Mouse (Mus musculus): ENCODE data around the gene Gapdh. TPM values are rescaled to one million over a fixed set of nuclear protein-coding genes. Genes with fewer than 3 reads are reported as not detected.

The Gapdh gene
- total RNA-seq, 2 experiments from 2014 or later = 1,844 to 1,863 TPM

Small RNA genes lying within 50 kb of the gene (microRNA-seq; reads per million reads assigned to microRNA genes)
- not detected for gene Mir3098

Other genes with a start within 250 kb of the Gapdh start
- 100 to 1,000 TPM; 824 to 887 TPM for gene Ptms, start 246.4 kb downstream of the Gapdh start, total RNA-seq (2021)
- gene Mlf2, start 235.1 kb downstream of the Gapdh start, total RNA-seq (2021) = 100 to 1,000 TPM; 271 to 288 TPM
- gene Cops7a, start 200.9 kb downstream of the Gapdh start, total RNA-seq (2021) = 100 to 1,000 TPM; 122 to 129 TPM
- gene Pianp, start 169.8 kb downstream of the Gapdh start, total RNA-seq (2021) = 1 to 10 TPM; 3.8 to 5.6 TPM
- 10 to 100 TPM; 43.3 to 52.6 TPM for gene Zfp384, start 157.3 kb downstream of the Gapdh start, total RNA-seq (2021)
- 10 to 100 TPM; 72.5 to 83.1 TPM for gene Ing4, start 126.7 kb downstream of the Gapdh start, total RNA-seq (2021)
- gene Acrbp, start 116.8 kb downstream of the Gapdh start, total RNA-seq (2021) = 1 to 10 TPM; 4.6 to 7.5 TPM
- 1 to 10 TPM in 1 of 2 experiments, under 1 TPM in 1; 0.90 to 1.4 TPM for gene Lpar5, start 98.5 kb downstream of the Gapdh start, total RNA-seq (2021)
- gene Chd4, start 70.5 kb downstream of the Gapdh start, total RNA-seq (2021) = 100 to 1,000 TPM; 156 to 198 TPM
- gene Nop2, start 34.6 kb downstream of the Gapdh start, total RNA-seq (2021) = 10 to 100 TPM; 36.7 to 42.2 TPM
- gene Iffo1, start 21.2 kb downstream of the Gapdh start, total RNA-seq (2021) = 10 to 100 TPM; 16.7 to 30.1 TPM
- gene Ncapd2, start 25.2 kb upstream of the Gapdh start, total RNA-seq (2021) = 10 to 100 TPM; 46.9 to 62.7 TPM
- gene Mrpl51, start 25.3 kb upstream of the Gapdh start, total RNA-seq (2021) = 100 to 1,000 TPM; 250 to 274 TPM
- 10 to 100 TPM; 16.4 to 32.8 TPM for gene Vamp1, start 49.1 kb upstream of the Gapdh start, total RNA-seq (2021)
- 10 to 100 TPM; 13.0 to 13.4 TPM for gene Tapbpl, start 65.4 kb upstream of the Gapdh start, total RNA-seq (2021)
- gene Cd27, start 70.5 kb upstream of the Gapdh start, total RNA-seq (2021) = 1 to 10 TPM; 1.9 to 2.2 TPM
- gene Tuba3a, start 119.6 kb upstream of the Gapdh start, total RNA-seq (2021) = not detected
- gene Ltbr, start 147.4 kb upstream of the Gapdh start, total RNA-seq (2021) = 10 to 100 TPM; 64.5 to 70.3 TPM
- gene Scnn1a, start 154.2 kb upstream of the Gapdh start, total RNA-seq (2021) = 1 to 10 TPM in 1 of 2 experiments, under 1 TPM in 1; 0.84 to 1.2 TPM
- 100 to 1,000 TPM; 168 to 190 TPM for gene Tnfrsf1a, start 182.9 kb upstream of the Gapdh start, total RNA-seq (2021)
- under 1 TPM; 0.69 to 0.82 TPM for gene Plekhg6, start 214.3 kb upstream of the Gapdh start, total RNA-seq (2021)